Mouse (Mus musculus) C2C12 (cell line): ENCODE results near the gene Timp3.

Experiments
- CTCF ChIP-seq: IDR thresholded peaks from one replicate; pipeline ENCODE4 v1.5.1; 2011; ENCODE audit not compliant: control insufficient read depth, insufficient read depth, insufficient read length
- MAX ChIP-seq: IDR thresholded peaks from one replicate; pipeline ENCODE4 v1.6.1; 2011; ENCODE audit warnings: mild to moderate bottlenecking, control low read depth
- USF1 ChIP-seq: IDR thresholded peaks from one replicate; pipeline ENCODE4 v1.6.1; 2011; ENCODE audit warnings: low read depth, mild to moderate bottlenecking, control low read depth, moderate library complexity

DNA sequence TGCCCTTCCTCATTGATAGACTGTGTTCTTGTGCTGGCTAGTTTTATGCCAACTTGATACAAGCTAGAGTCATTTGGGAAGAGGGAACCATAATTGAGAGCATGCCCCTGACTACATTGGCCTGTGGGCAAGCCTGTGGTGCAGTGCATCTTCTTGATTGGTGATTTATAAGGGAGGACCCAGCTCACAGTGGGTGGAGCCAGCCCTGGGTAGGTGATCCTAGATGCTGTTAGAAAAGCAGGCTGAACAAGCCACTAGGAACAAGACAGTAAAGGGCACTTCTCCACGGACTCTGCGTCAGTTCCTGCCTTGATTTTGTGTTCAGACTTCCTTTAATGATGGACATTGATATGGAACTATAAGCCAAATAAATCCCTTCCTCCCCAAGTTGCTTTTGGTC is 84.5 kb downstream of the Timp3 start:
- TF ChIP-seq CTCF (no peak), USF1 (no peak), MAX (no peak)
